Mouse (Mus musculus): Measurements from ENCODE around the gene Col13a1. TPM values are rescaled to one million over a fixed set of nuclear protein-coding genes. Genes with fewer than 3 reads are reported as not detected.

The Col13a1 gene
- polyA plus RNA-seq, 1 experiment from 2014 or later, result 0.31 TPM

DNA sequence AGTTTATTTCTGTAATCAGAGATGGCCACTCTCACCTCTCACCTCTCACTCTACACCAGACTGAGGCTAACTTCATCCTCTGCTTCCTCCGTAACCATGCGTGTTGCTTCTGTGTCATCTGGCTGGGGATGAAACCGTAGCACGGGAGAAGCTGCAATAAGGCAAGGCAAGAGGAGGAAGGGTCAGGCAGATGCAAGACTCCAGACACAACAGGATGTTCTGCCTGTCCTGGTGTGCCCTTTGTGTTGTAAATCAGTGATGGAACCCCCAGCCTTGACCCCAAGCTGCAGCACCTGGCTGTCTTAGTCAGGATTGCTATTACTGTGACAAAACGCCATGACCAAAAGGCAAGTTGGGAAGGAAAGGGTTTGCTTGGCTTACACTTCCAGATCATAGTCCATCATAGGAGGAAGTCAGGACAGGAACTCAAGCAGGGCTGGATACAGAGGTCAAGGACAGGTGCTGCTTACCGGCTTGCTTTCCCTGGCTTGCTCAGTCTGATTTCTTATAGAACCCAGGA, 31.1 kb upstream of the Col13a1 start:
- 68% methylated on average over 6 of the region's 6 CpGs for WGBS
- ATAC-seq (ENCODE audit: low read depth), result no peak

DNA sequence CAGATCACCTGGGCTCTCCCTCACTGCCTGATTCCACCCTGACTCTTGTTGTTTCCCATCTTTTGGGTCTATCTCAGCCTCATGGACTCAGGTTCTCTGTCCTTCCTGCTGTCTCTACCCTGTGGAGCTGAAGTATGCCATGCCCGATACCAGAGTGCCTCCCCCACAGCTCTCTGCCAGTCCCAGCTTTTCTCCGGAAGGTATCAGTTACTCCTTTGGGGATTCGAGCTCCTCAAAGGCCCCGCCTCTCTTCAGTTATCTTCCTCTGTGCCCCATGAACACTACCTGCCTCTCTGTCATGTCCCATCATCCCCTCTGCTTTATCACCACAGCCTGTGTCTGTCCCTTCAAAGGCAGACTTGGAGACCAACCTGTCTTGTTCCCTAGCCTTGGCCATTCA, 29.1 kb upstream of the Col13a1 start:
- Histone ChIP-seq H3K9me3 (ENCODE audit: control insufficient read depth, low read length) (no peaks in the 10 kb centered on the region), H3K27ac (ENCODE audit: low read depth, low read length) (no peak overlapping the region), H3K36me3 (ENCODE audit: control insufficient read depth, insufficient read depth, low read length) (no peaks in the 10 kb centered on the region), H3K4me1 (ENCODE audit: control insufficient read depth, insufficient read depth, low read length) (no peaks in the 10 kb centered on the region), H3K4me3 (ENCODE audit: low read depth, low read length) (no peak overlapping the region), H3K4me2 (ENCODE audit: low read depth, low read length) (no peak overlapping the region), H3K27me3 (ENCODE audit: control insufficient read depth, insufficient read depth, low read length) (no peaks in the 10 kb centered on the region), H3K9ac (replicated peaks; ENCODE audit: low read depth, low read length) (no peak overlapping the region)
- no peak for ATAC-seq (ENCODE audit: low read depth)
- 83% methylated on average over 4 of the region's 4 CpGs for WGBS

More for the DNA sequence above, 31.1 kb upstream of the Col13a1 start:
- Histone ChIP-seq H3K4me3 (ENCODE audit: low read depth, low read length) (no peak overlapping the region), H3K27ac (ENCODE audit: low read depth, low read length) (no peak overlapping the region), H3K36me3 (ENCODE audit: control insufficient read depth, insufficient read depth, low read length) (no peaks in the 10 kb centered on the region), H3K9me3 (ENCODE audit: control insufficient read depth, low read length) (no peaks in the 10 kb centered on the region), H3K4me1 (ENCODE audit: control insufficient read depth, insufficient read depth, low read length) (no peaks in the 10 kb centered on the region), H3K9ac (replicated peaks; ENCODE audit: low read depth, low read length) (no peak overlapping the region), H3K27me3 (ENCODE audit: control insufficient read depth, insufficient read depth, low read length) (no peaks in the 10 kb centered on the region), H3K4me2 (ENCODE audit: low read depth, low read length) (no peak overlapping the region)

DNA sequence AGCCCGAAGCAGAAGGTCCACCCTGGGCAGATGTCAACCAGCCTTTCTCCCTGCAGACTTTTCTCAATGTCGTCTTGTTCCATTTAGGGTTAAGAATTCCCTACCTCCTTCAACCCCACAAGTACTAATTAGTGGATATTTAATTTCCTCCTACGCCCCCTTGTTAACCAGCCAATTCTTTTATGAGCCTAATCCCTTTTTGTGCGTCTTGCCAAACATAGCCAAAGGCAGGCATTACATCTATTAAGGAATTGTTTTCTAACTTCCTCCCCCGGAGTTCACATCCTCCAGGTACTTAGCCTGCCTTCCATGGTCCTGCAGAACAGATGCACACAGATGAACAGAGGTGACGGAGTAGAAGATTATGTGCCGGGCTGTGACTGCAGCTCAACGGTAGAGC, 27.5 kb upstream of the Col13a1 start:
- Histone ChIP-seq H3K9ac (replicated peaks; ENCODE audit: low read depth, low read length) (no peak overlapping the region), H3K9me3 (ENCODE audit: control insufficient read depth, low read length) (no peaks in the 10 kb centered on the region), H3K4me2 (ENCODE audit: low read depth, low read length) (no peak overlapping the region), H3K4me1 (ENCODE audit: control insufficient read depth, insufficient read depth, low read length) (no peaks in the 10 kb centered on the region), H3K27me3 (ENCODE audit: control insufficient read depth, insufficient read depth, low read length) (no peaks in the 10 kb centered on the region), H3K27ac (ENCODE audit: low read depth, low read length) (no peak overlapping the region), H3K4me3 (ENCODE audit: low read depth, low read length) (no peak overlapping the region), H3K36me3 (ENCODE audit: control insufficient read depth, insufficient read depth, low read length) (no peaks in the 10 kb centered on the region)
- WGBS, result 68% methylated on average over 8 of the region's 8 CpGs
- ATAC-seq (ENCODE audit: low read depth), result no peak

GRCm38 (mm10) chr10:62000216-62000615, 21.3 kb upstream of the Col13a1 start:
- no peak overlapping the region for H3K27ac ChIP-seq (ENCODE audit: low read depth, low read length)
- ATAC-seq (ENCODE audit: low read depth), result no peak
- no peaks in the 10 kb centered on the region for H3K27me3 ChIP-seq (ENCODE audit: control insufficient read depth, insufficient read depth, low read length)
- H3K4me1 ChIP-seq (ENCODE audit: control insufficient read depth, insufficient read depth, low read length), result no peaks in the 10 kb centered on the region
- H3K9ac ChIP-seq (replicated peaks; ENCODE audit: low read depth, low read length), result no peak overlapping the region
- no peak overlapping the region for H3K4me2 ChIP-seq (ENCODE audit: low read depth, low read length)
- H3K36me3 ChIP-seq (ENCODE audit: control insufficient read depth, insufficient read depth, low read length), result no peaks in the 10 kb centered on the region
- WGBS, result 96% methylated on average over 1 of the region's 1 CpGs
- no peaks in the 10 kb centered on the region for H3K9me3 ChIP-seq (ENCODE audit: control insufficient read depth, low read length)
- no peak overlapping the region for H3K4me3 ChIP-seq (ENCODE audit: low read depth, low read length)

- no peaks in the 10 kb centered on the region for H3K4me1 ChIP-seq (ENCODE audit: control insufficient read depth, insufficient read depth, low read length)
- no peak overlapping the region for H3K27ac ChIP-seq (ENCODE audit: low read depth, low read length)
- no peaks in the 10 kb centered on the region for H3K27me3 ChIP-seq (ENCODE audit: control insufficient read depth, insufficient read depth, low read length)
- no peaks in the 10 kb centered on the region for H3K9me3 ChIP-seq (ENCODE audit: control insufficient read depth, low read length)
- no peak overlapping the region for H3K4me2 ChIP-seq (ENCODE audit: low read depth, low read length)
- 80% methylated on average over 1 of the region's 1 CpGs for WGBS
- no peak overlapping the region for H3K4me3 ChIP-seq (ENCODE audit: low read depth, low read length)
- no peak for ATAC-seq (ENCODE audit: low read depth)
- H3K9ac ChIP-seq (replicated peaks; ENCODE audit: low read depth, low read length), result no peak overlapping the region
- H3K36me3 ChIP-seq (ENCODE audit: control insufficient read depth, insufficient read depth, low read length), result no peaks in the 10 kb centered on the region
Measured at GRCm38 (mm10) chr10:61999766-62000165, 20.9 kb upstream of the Col13a1 start.

- no peak overlapping the region for H3K9ac ChIP-seq (replicated peaks; ENCODE audit: low read depth, low read length)
- no peak overlapping the region for H3K4me3 ChIP-seq (ENCODE audit: low read depth, low read length)
- WGBS, result 20% methylated on average over 11 of the region's 11 CpGs
- H3K36me3 ChIP-seq (ENCODE audit: control insufficient read depth, insufficient read depth, low read length), result no peaks in the 10 kb centered on the region
- no peak for ATAC-seq (ENCODE audit: low read depth)
- no peaks in the 10 kb centered on the region for H3K9me3 ChIP-seq (ENCODE audit: control insufficient read depth, low read length)
- H3K27ac ChIP-seq (ENCODE audit: low read depth, low read length), result no peak overlapping the region
- H3K4me2 ChIP-seq (ENCODE audit: low read depth, low read length), result no peak overlapping the region
- H3K27me3 ChIP-seq (ENCODE audit: control insufficient read depth, insufficient read depth, low read length), result no peaks in the 10 kb centered on the region
- no peaks in the 10 kb centered on the region for H3K4me1 ChIP-seq (ENCODE audit: control insufficient read depth, insufficient read depth, low read length)
Measured at GRCm38 (mm10) chr10:61991481-61992424, 12.8 kb upstream of the Col13a1 start.

GRCm38 (mm10) chr10:61980424-61980823, 1.5 kb upstream of the Col13a1 start:
- no peak overlapping the region for H3K27ac ChIP-seq (ENCODE audit: low read depth, low read length)
- no peak overlapping the region for H3K4me3 ChIP-seq (ENCODE audit: low read depth, low read length)
- no peak overlapping the region for H3K9ac ChIP-seq (replicated peaks; ENCODE audit: low read depth, low read length)
- H3K27me3 ChIP-seq (ENCODE audit: control insufficient read depth, insufficient read depth, low read length), result peaks cover 33% of the 10 kb centered on the region
- WGBS, result 2% methylated on average over 7 of the region's 7 CpGs
- H3K36me3 ChIP-seq (ENCODE audit: control insufficient read depth, insufficient read depth, low read length), result no peaks in the 10 kb centered on the region
- no peaks in the 10 kb centered on the region for H3K9me3 ChIP-seq (ENCODE audit: control insufficient read depth, low read length)
- H3K4me1 ChIP-seq (ENCODE audit: control insufficient read depth, insufficient read depth, low read length), result peaks cover 11% of the 10 kb centered on the region
- H3K4me2 ChIP-seq (ENCODE audit: low read depth, low read length), result no peak overlapping the region
- 0 out of 2 replicates have a peak, but pooled peaks have one; percentile 67 for ATAC-seq (ENCODE audit: low read depth)

DNA sequence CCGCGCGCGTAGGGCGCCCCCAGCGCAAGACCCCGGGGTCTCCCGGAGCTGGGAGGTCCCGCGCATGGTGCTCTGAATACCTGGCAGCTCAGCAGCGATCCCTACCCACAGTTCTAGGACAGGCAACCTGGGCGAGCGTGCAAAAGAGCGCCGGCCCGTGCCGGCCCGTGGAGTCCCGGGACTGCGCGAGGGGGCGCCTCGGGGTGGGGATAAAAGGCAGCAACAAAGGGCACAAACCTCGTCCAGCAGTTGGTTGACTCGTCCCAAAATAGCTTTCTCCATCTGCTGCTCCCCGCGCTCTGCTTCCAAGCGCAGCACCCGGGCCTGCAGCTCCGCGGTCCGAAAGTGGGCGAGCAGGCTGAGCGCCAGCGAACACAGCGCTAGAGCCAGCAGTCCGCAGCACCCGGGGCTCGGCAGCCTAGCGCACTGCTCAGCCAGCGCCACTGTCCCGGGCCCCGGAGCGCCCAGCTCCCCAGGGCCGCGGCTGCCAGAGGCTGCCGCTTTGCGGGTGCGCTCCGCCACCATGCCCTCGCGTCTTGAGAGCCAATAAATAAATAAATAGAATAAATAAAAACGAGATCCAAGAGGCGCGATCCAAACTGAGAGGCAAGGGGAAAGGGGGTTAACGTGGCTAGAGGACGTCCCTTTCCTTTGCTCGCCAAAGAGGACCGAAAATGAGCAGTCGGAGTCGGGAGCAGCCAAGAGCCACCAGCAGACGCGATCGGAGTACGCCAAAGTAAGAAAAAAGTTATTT, 619 bp downstream of the Col13a1 start:
- H3K4me3 ChIP-seq (ENCODE audit: low read depth, low read length), result peak overlapping the region; percentile 25
- peak overlapping the region; percentile 45 for H3K4me2 ChIP-seq (ENCODE audit: low read depth, low read length)
- ATAC-seq (ENCODE audit: low read depth), result peak; percentile 66; the same call in 1 of the 2 replicates
- H3K4me1 ChIP-seq (ENCODE audit: control insufficient read depth, insufficient read depth, low read length), result peaks cover 11% of the 10 kb centered on the region
- 0 out of 2 replicates have a peak overlapping the region, but pooled peaks have one; percentile 35 for H3K9ac ChIP-seq (replicated peaks; ENCODE audit: low read depth, low read length)
- peaks cover 33% of the 10 kb centered on the region for H3K27me3 ChIP-seq (ENCODE audit: control insufficient read depth, insufficient read depth, low read length)
- WGBS, result under 1% methylated on average over 65 of the region's 65 CpGs
- no peaks in the 10 kb centered on the region for H3K36me3 ChIP-seq (ENCODE audit: control insufficient read depth, insufficient read depth, low read length)
- no peak overlapping the region for H3K27ac ChIP-seq (ENCODE audit: low read depth, low read length)
- no peaks in the 10 kb centered on the region for H3K9me3 ChIP-seq (ENCODE audit: control insufficient read depth, low read length)

Data from neural tube, embryonic 14.5 days (tissue).